Comparison of ENCODE assay signal across 8 mouse cellular contexts in genomic region chr12:17881371-17882116, GRCm38 (mm10).
DNase-seq lines count a peak whose midpoint lies in the region; ATAC-seq and TF ChIP-seq lines count a peak whose summit lies in the region.

No protein-coding gene starts in this region.

- TF ChIP-seq CTCF in brain, embryonic 14.5 days (IDR thresholded peaks at IDR 0.05; ENCODE audit: borderline replicate concordance, extremely low read depth, insufficient read depth, insufficient read length), result peak; percentile 59; the same call in 1 of the 2 replicates
- TF ChIP-seq CTCF in kidney, postnatal 0 days (IDR thresholded peaks at IDR 0.05; ENCODE audit: low read depth), result peak; percentile 73
- TF ChIP-seq CTCF in liver, adult 2 months (IDR thresholded peaks at IDR 0.05; ENCODE audit: low read depth, low read length), result peak; percentile 49

- peak overlapping the region; percentile 95 for H3K9ac ChIP-seq in heart, embryonic 13.5 days
- peak overlapping the region; percentile 91 for H3K9ac ChIP-seq in kidney, postnatal 0 days (ENCODE audit: low read depth, low read length)
- H3K9ac ChIP-seq in liver, adult 2 months (ENCODE audit: low read depth, low read length), result peak overlapping the region; percentile 99

- WGBS in heart, embryonic 13.5 days, result under 1% methylated on average over 54 of the region's 59 CpGs
- WGBS in kidney, postnatal 0 days, result 1% methylated on average over 50 of the region's 59 CpGs
- WGBS in liver, adult 2 months, result 1% methylated on average over 59 of the region's 59 CpGs

- H3K4me2 ChIP-seq in heart, embryonic 13.5 days, result peak overlapping the region; percentile 71
- H3K4me2 ChIP-seq in kidney, postnatal 0 days (ENCODE audit: low read length), result peak overlapping the region; percentile 55

- peak; percentile 94 for DNase-seq in 3T3-L1 (ENCODE audit: low read depth, low spot score)
- DNase-seq in brain, embryonic 14.5 days (ENCODE audit: low read depth), result peak; percentile 96
- peak; percentile 81 for DNase-seq in fibroblast of lung, adult 2 months (ENCODE audit: low read depth)
- DNase-seq in kidney, postnatal 0 days (ENCODE audit: low spot score), result peak; percentile 98
- peak; percentile 91 for DNase-seq in liver, adult 2 months (ENCODE audit: extremely low read depth, low read depth, low spot score)
- peak; percentile 82 to 83 for DNase-seq in spleen, postnatal 36 days (ENCODE audit: low spot score in 2 of 2)

- H3K36me3 ChIP-seq in heart, embryonic 13.5 days, result no peaks in the 10 kb centered on the region
- no peaks in the 10 kb centered on the region for H3K36me3 ChIP-seq in kidney, postnatal 0 days (ENCODE audit: insufficient read depth, low read length)
- no peaks in the 10 kb centered on the region for H3K36me3 ChIP-seq in liver, adult 2 months (ENCODE audit: control insufficient read depth, insufficient read depth, low read length)

- ATAC-seq in heart, embryonic 13.5 days (ENCODE audit: extremely low read depth, insufficient number of reproducible peaks, low FRiP score, low TSS enrichment), result peak; percentile 98
- ATAC-seq in kidney, postnatal 0 days (replicated peaks; ENCODE audit: low FRiP score, low read depth), result peak; percentile 100
- peak; percentile 100 for ATAC-seq in monocyte, adult 5-6 weeks (replicated peaks; ENCODE audit: insufficient number of reproducible peaks, low FRiP score, low TSS enrichment, poor library complexity, severe bottlenecking)

- H3K27ac ChIP-seq in heart, embryonic 13.5 days (replicated peaks), result peak overlapping the region; percentile 90
- H3K27ac ChIP-seq in kidney, postnatal 0 days, result peak overlapping the region; percentile 90
- peak overlapping the region; percentile 86 for H3K27ac ChIP-seq in liver, adult 2 months (replicated peaks; ENCODE audit: insufficient read depth, low read depth, low read length)

- H3K4me1 ChIP-seq in heart, embryonic 13.5 days, result peaks cover 3% of the 10 kb centered on the region; the same call in 1 of the 2 replicates
- no peaks in the 10 kb centered on the region for H3K4me1 ChIP-seq in kidney, postnatal 0 days (replicated peaks; ENCODE audit: insufficient read depth, low read length)
- peaks cover 4% of the 10 kb centered on the region for H3K4me1 ChIP-seq in liver, adult 2 months (ENCODE audit: control insufficient read depth, insufficient read depth, low read length)

- no peaks in the 10 kb centered on the region for H3K27me3 ChIP-seq in heart, embryonic 13.5 days (replicated peaks)
- H3K27me3 ChIP-seq in kidney, postnatal 0 days (ENCODE audit: insufficient read depth, low read length), result no peaks in the 10 kb centered on the region
- no peaks in the 10 kb centered on the region for H3K27me3 ChIP-seq in liver, adult 2 months (ENCODE audit: control insufficient read depth, insufficient read depth, low read length)

- H3K4me3 ChIP-seq in heart, embryonic 13.5 days, result peak overlapping the region; percentile 91
- peak overlapping the region; percentile 86 for H3K4me3 ChIP-seq in kidney, postnatal 0 days (replicated peaks; ENCODE audit: low read depth, low read length)
- peak overlapping the region; percentile 96 for H3K4me3 ChIP-seq in liver, adult 2 months (ENCODE audit: insufficient read depth, low read depth, low read length)

- TF ChIP-seq POLR2A in brain, embryonic 14.5 days (IDR thresholded peaks at IDR 0.05; ENCODE audit: borderline replicate concordance, extremely low read depth, insufficient read depth, insufficient read length, poor library complexity, severe bottlenecking), result peak; percentile 65
- TF ChIP-seq POLR2A in liver, adult 2 months (IDR thresholded peaks at IDR 0.05; ENCODE audit: extremely low read depth, insufficient read depth, low read length), result peak; percentile 91

- peaks cover 9% of the 10 kb centered on the region; the same call in 1 of the 2 replicates for H3K79me2 ChIP-seq in liver, adult 2 months (ENCODE audit: control insufficient read depth, insufficient read depth, low read length)

- no peaks in the 10 kb centered on the region for H3K9me3 ChIP-seq in heart, embryonic 13.5 days
- H3K9me3 ChIP-seq in kidney, postnatal 0 days (replicated peaks; ENCODE audit: low read length), result no peaks in the 10 kb centered on the region

Comparison
In these comparisons a context has a peak if more than half of its experiments do, and no peak if none do; other contexts are left out.
1. Peak in every context shown above with its lines: DNase-seq, ATAC-seq, H3K4me3 ChIP-seq and H3K27ac ChIP-seq.